Mouse (Mus musculus) neural tube, embryonic 14.5 days (tissue): ENCODE results near the gene Lce1g. TPM values are rescaled to one million over a fixed set of nuclear protein-coding genes. Genes with fewer than 3 reads are reported as not detected.

Source experiments
- ATAC-seq: fragments of 200-750 bp; cut with Nextera tagmentation; 2 replicates; pipeline ENCODE4 v1.8.0; 2017; ENCODE audit warnings: low read depth, mild to moderate bottlenecking, moderate TSS enrichment, moderate library complexity
- H3K27ac ChIP-seq: fragments of 300-500 bp; sonication (generic); 2 replicates; pipeline ENCODE4 v1.5.1; 2014; ENCODE audit warnings: low read depth, mild to moderate bottlenecking, control low read depth, low read length, moderate library complexity, mixed read lengths
- H3K27me3 ChIP-seq: fragments of 300-500 bp; sonication (generic); 2 replicates; pipeline ENCODE4 v1.6.1; 2014; ENCODE audit warnings: low read length; ENCODE audit not compliant: control insufficient read depth, insufficient read depth
- H3K36me3 ChIP-seq: fragments of 300-500 bp; sonication (generic); 2 replicates; pipeline ENCODE4 v1.6.1; 2014; ENCODE audit warnings: low read length, mixed read lengths; ENCODE audit not compliant: control insufficient read depth, insufficient read depth
- H3K4me1 ChIP-seq: fragments of 300-500 bp; sonication (generic); 2 replicates; pipeline ENCODE4 v1.6.1; 2014; ENCODE audit warnings: low read length; ENCODE audit not compliant: control insufficient read depth, insufficient read depth
- H3K4me2 ChIP-seq: fragments of 300-500 bp; sonication (generic); 2 replicates; pipeline ENCODE4 v1.6.1; 2014; ENCODE audit warnings: mild to moderate bottlenecking, low read depth, low read length, control low read depth
- H3K4me3 ChIP-seq: fragments of 300-500 bp; sonication (generic); 2 replicates; pipeline ENCODE4 v1.5.1; 2014; ENCODE audit warnings: low read depth, low read length, control low read depth, mixed read lengths
- H3K9ac ChIP-seq: fragments of 300-500 bp; sonication (generic); replicated peaks from 2 replicates; pipeline ENCODE4 v1.6.1; 2014; ENCODE audit warnings: low read depth, mild to moderate bottlenecking, control low read depth, low read length, mixed read lengths
- H3K9me3 ChIP-seq: fragments of 300-500 bp; sonication (generic); 2 replicates; pipeline ENCODE4 v1.6.1; 2016; ENCODE audit warnings: low read length; ENCODE audit not compliant: control insufficient read depth
- WGBS: fragments of 180-500 bp; shearing (Covaris S2); extraction: QIAGEN DNeasy Blood & Tissue Kit; methylation state at CpG from one replicate; pipeline ENCODE4 v1.1.7; 2014; 5-methylcytosine and 5-hydroxymethylcytosine counted together
- polyA plus RNA-seq: library from polyadenylated mRNA; unstranded; fragments of >200 nt; fragmentation: Nextera tagmentation; extraction: Ambion mirVana; gene quantifications from 2 replicates; pipeline ENCODE4 v1.2.1, GENCODE M21; 2014

Lce1g gene
- not detected in 2 replicates for polyA plus RNA-seq

DNA sequence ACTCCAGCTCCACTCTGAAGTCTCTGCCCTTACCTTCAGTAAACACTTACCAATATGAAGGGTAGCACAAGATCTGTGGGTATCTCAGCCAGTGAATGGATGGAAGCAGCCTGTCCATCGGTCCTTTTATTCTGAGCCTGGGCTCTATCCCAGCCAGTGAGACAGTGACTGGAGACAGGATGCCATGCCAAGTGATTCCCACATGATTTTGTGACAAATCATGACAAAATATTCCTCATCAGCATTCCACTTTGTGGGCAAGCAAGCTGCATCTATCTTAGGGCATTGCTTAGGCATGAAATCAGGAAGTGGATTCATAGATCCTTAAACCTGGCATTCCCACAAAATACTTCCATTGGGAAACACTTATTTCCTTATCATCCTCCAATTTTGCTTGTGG, at the start of gene Lce1g:
Gene Lce1g (minus strand): TSS at position 101 of the 400 bp plus-strand sequence.
- Histone ChIP-seq H3K9me3 (no peaks in the 10 kb centered on the region), H3K27ac (no peak within 1 kb of the TSS), H3K4me1 (no peaks in the 10 kb centered on the region), H3K27me3 (no peaks in the 10 kb centered on the region), H3K4me2 (no peak within 1 kb of the TSS), H3K9ac (no peak within 1 kb of the TSS), H3K4me3 (no peak within 1 kb of the TSS), H3K36me3 (no peaks in the 10 kb centered on the region)
- 93% methylated on average over 1 of the region's 1 CpGs for WGBS
- no peak for ATAC-seq

DNA sequence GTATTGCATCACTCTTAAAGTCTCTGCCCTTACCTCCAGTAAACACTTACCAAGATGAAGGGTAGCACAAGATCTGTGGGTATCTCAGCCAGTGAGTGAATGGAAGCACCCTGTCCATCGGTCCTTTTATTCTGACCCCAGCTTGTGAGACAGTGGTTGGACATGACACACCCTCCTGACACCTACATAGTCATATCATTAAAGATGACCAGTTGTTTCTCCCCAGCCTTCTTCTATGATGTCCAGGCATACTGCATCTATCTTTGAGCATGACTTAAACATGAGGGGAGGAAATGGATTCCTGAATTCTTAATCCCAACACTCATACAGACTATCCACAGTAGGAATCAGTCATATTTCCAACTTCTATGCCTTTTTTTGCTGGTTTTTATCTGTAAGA, 38.3 kb upstream of the Lce1g start, which contains the start of gene Lce1j:
Gene Lce1j (minus strand): TSS at position 101 of the 400 bp plus-strand sequence.
- H3K27me3 ChIP-seq: no peaks in the 10 kb centered on the region
- ATAC-seq: no peak

DNA sequence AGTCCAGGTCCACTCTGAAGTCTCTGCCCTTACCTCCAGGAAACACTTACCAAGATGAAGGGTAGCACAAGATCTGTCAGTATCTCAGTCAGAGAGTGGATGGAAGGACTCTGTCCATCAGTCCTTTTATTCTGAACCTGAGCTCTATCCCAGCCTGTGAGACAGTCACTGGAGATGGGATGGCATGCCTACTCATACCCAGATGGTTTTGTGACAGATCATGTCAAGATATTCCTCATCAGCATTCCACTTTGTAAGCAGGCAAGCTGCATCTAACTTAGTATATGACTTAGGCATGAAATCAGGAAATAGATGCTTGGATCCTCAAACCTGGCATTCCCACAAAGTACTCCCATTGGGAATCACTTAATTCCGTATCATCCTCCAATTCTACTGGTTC, 26.7 kb upstream of the Lce1g start, which contains the start of gene Lce1i:
Gene Lce1i (minus strand): TSS at position 101 of the 400 bp plus-strand sequence.
- no peaks in the 10 kb centered on the region for H3K4me1 ChIP-seq
- no peaks in the 10 kb centered on the region for H3K36me3 ChIP-seq
- no peak for ATAC-seq
- 77% methylated on average over 1 of the region's 1 CpGs for WGBS
- H3K9ac ChIP-seq: no peak within 1 kb of the TSS
- no peak within 1 kb of the TSS for H3K4me3 ChIP-seq
- H3K4me2 ChIP-seq: no peak within 1 kb of the TSS
- no peaks in the 10 kb centered on the region for H3K9me3 ChIP-seq
- H3K27ac ChIP-seq: no peak within 1 kb of the TSS
- no peaks in the 10 kb centered on the region for H3K27me3 ChIP-seq

More for the DNA sequence above, 38.3 kb upstream of the Lce1g start, which contains the start of gene Lce1j:
- H3K4me3 ChIP-seq: no peak within 1 kb of the TSS
- H3K4me1 ChIP-seq: no peaks in the 10 kb centered on the region
- H3K36me3 ChIP-seq: no peaks in the 10 kb centered on the region
- no peak within 1 kb of the TSS for H3K9ac ChIP-seq
- H3K4me2 ChIP-seq: no peak within 1 kb of the TSS
- no peak within 1 kb of the TSS for H3K27ac ChIP-seq
- 90% methylated on average over 1 of the region's 1 CpGs for WGBS
- no peaks in the 10 kb centered on the region for H3K9me3 ChIP-seq

DNA sequence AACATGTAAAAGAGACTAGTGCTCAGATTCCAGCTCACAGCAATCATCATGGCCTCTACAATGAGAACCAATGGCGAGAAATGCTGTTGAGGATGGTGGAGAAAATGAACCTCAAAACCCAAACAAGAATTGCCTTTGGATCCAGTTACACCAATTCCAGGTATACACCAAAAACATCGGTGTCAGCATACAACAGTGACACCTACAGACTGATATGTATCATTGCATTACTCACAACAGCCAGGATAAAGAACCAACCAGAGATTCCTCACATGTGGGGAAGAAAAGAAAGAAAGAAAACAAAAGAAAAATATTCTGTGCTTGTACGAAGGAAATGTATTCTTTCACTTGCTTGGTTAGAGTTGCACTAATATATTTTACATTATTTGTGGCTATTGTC, 19.4 kb upstream of the Lce1g start:
- no peak overlapping the region for H3K4me3 ChIP-seq
- no peak for ATAC-seq
- no peaks in the 10 kb centered on the region for H3K27me3 ChIP-seq
- no peak overlapping the region for H3K9ac ChIP-seq
- H3K4me2 ChIP-seq: no peak overlapping the region
- H3K9me3 ChIP-seq: no peaks in the 10 kb centered on the region
- H3K4me1 ChIP-seq: no peaks in the 10 kb centered on the region
- H3K36me3 ChIP-seq: no peaks in the 10 kb centered on the region
- no peak overlapping the region for H3K27ac ChIP-seq
- 29% methylated on average over 3 of the region's 3 CpGs for WGBS

DNA sequence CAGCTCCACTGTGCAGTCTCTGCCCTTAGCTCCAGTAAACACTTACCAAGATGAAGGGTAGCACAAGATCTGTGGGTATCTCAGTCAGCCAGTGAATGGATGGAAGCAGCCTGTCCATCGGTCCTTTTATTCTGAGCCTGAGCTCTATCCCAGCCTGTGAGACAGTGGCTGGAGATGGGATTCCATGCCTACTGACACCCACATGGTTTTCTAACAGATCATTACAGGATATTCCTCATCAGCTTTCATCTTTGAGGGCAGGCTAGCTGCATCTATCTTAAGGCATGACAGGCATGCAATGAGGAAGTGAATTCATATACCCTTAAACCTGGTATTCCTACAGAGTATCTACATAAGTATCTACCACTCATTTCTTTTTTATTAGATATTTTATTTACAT, 12.8 kb upstream of the Lce1g start, which contains the start of gene Lce1h:
Gene Lce1h (minus strand): TSS at position 101 of the 400 bp plus-strand sequence.
- Histone ChIP-seq H3K36me3 (no peaks in the 10 kb centered on the region), H3K9me3 (no peaks in the 10 kb centered on the region), H3K27me3 (no peaks in the 10 kb centered on the region), H3K4me1 (no peaks in the 10 kb centered on the region), H3K27ac (no peak within 1 kb of the TSS), H3K4me2 (no peak within 1 kb of the TSS), H3K4me3 (no peak within 1 kb of the TSS), H3K9ac (no peak within 1 kb of the TSS)
- WGBS: 100% methylated on average over 1 of the region's 1 CpGs
- no peak; the same call in 1 of the 2 replicates for ATAC-seq

DNA sequence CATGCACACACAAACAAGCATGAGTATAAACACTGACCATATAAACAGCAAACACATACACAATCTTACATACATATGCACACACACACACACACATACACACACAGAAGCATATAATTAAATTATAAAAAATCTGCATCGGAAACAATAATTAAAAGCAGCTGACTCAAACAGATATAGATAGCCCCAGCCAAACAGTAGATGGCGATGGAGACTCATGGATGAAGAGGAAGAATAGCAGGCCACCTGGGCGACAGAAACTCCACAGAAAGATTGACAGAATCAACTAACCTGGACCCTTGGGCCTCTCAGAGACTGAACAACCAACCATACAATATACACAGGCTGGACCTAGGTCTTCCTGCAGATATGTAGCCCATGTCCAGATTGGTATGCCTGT, 1.1 kb upstream of the Lce1g start:
- no peak for ATAC-seq
- WGBS: 49% methylated on average over 3 of the region's 3 CpGs
- H3K36me3 ChIP-seq: no peaks in the 10 kb centered on the region

DNA sequence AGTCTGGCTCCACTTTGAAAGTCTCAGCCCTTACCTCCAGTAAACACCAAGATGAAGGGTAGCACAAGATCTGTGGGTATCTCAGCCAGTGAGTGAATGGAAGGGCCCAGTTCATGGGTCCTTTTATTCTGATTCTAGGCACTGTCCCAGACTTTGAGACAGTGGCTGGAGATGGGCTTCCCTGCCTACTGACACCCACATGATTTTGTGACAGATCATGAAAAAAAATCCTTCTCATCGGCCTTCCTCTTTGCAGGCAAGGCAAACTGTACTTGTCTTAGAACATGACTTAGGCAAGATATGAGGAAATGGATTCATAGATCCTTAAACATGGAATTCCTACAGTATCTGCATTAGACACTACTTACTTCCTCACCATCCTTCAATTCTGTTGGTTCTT, 13.1 kb downstream of the Lce1g start, which contains the start of gene Gm38119:
Gene Gm38119 (minus strand): TSS at position 101 of the 400 bp plus-strand sequence.
- no peaks in the 10 kb centered on the region for H3K9me3 ChIP-seq
- WGBS: 95% methylated on average over 1 of the region's 1 CpGs
- ATAC-seq: no peak

More for the DNA sequence above, 1.1 kb upstream of the Lce1g start:
- Histone ChIP-seq H3K4me2 (no peak overlapping the region), H3K9me3 (no peaks in the 10 kb centered on the region), H3K9ac (no peak overlapping the region), H3K27me3 (no peaks in the 10 kb centered on the region), H3K27ac (no peak overlapping the region), H3K4me1 (no peaks in the 10 kb centered on the region), H3K4me3 (no peak overlapping the region)

DNA sequence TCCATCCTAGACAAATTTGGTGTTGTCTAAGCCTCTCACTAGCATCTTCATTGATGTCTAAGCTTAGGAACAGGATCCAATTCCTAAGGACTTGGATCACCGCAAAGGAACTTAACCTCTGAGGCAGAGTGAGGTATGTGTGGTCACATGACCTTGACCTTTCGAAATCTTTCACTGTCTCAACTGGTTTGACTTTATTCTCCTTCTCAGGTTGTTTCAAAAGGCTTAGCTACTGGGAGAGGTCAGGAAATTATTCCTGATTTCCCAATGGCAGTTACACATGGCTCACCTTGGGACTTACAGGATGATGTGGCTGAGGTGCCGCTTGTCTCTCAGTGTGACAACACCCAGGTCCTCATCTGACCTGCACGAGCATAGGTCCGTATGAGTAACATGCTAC, 29.5 kb downstream of the Lce1g start:
- no peak overlapping the region for H3K4me2 ChIP-seq
- no peak for ATAC-seq
- H3K9ac ChIP-seq: no peak overlapping the region
- no peaks in the 10 kb centered on the region for H3K27me3 ChIP-seq
- no peak overlapping the region for H3K4me3 ChIP-seq
- no peaks in the 10 kb centered on the region for H3K36me3 ChIP-seq
- no peaks in the 10 kb centered on the region for H3K9me3 ChIP-seq
- 90% methylated on average over 5 of the region's 5 CpGs for WGBS
- no peak overlapping the region for H3K27ac ChIP-seq
- H3K4me1 ChIP-seq: no peaks in the 10 kb centered on the region

More for the DNA sequence above, 13.1 kb downstream of the Lce1g start, which contains the start of gene Gm38119:
- Histone ChIP-seq H3K27me3 (no peaks in the 10 kb centered on the region), H3K4me3 (no peak within 1 kb of the TSS), H3K36me3 (no peaks in the 10 kb centered on the region), H3K9ac (no peak within 1 kb of the TSS), H3K4me1 (no peaks in the 10 kb centered on the region), H3K4me2 (no peak within 1 kb of the TSS), H3K27ac (no peak within 1 kb of the TSS)

DNA sequence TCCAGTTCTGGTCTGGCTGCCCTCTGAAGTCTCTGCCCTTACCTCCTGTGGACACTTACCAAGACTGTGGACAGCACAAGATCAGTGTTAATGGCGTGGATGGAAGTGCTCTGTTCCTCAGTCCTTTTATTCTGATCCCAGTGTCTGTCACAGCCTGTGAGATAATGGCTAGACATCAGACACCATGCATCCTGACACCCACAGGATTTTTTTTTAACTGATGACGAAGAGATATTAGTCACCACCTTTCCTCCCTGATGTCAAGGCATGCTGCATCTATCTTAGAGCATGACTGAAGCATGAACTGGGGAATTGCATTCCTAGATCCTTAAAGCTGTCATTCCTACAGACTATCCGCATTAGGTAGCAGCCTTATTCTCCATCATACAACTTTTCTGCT, 31.9 kb downstream of the Lce1g start, which contains the start of gene Lce1f:
Gene Lce1f (minus strand): TSS at position 101 of the 400 bp plus-strand sequence.
- no peak for ATAC-seq
- Histone ChIP-seq H3K27ac (no peak within 1 kb of the TSS), H3K4me1 (no peaks in the 10 kb centered on the region), H3K9ac (no peak within 1 kb of the TSS), H3K36me3 (no peaks in the 10 kb centered on the region), H3K4me3 (no peak within 1 kb of the TSS), H3K9me3 (no peaks in the 10 kb centered on the region), H3K4me2 (no peak within 1 kb of the TSS), H3K27me3 (no peaks in the 10 kb centered on the region)
- 87% methylated on average over 3 of the region's 3 CpGs for WGBS
